Mouse (Mus musculus) midbrain, postnatal 0 days (tissue): ENCODE data around the gene Adap2. TPM values are rescaled to one million over a fixed set of nuclear protein-coding genes. Genes with fewer than 3 reads are reported as not detected.
A peak's percentile ranks its signal among the peaks of the same experiment; 100 is the strongest.

Experiments used
- ATAC-seq: fragments of 200-750 bp; cut with Nextera tagmentation; 2 replicates; pipeline ENCODE4 v1.8.0; 2017; ENCODE audit warnings: moderate number of reproducible peaks, mild to moderate bottlenecking, moderate TSS enrichment, moderate library complexity; ENCODE audit not compliant: low FRiP score
- DNase-seq: peaks from one replicate; pipeline ENCODE4 v3.0.0-alpha.2; 2015; ENCODE audit warnings: low spot score
- H3K27ac ChIP-seq: fragments of 300-500 bp; sonication (generic); 2 replicates; pipeline ENCODE4 v1.5.1; 2014; ENCODE audit warnings: low read depth, mild to moderate bottlenecking, low read length, mixed read lengths
- H3K27me3 ChIP-seq: fragments of 300-500 bp; sonication (generic); 2 replicates; pipeline ENCODE4 v1.6.1; 2014; ENCODE audit warnings: low read length, control low read depth, mixed read lengths; ENCODE audit not compliant: insufficient read depth
- H3K36me3 ChIP-seq: fragments of 300-500 bp; sonication (generic); 2 replicates; pipeline ENCODE4 v1.6.1; 2014; ENCODE audit warnings: low read length, control low read depth, mixed read lengths; ENCODE audit not compliant: insufficient read depth
- H3K4me1 ChIP-seq: fragments of 300-500 bp; sonication (generic); 2 replicates; pipeline ENCODE4 v1.6.1; 2014; ENCODE audit warnings: mild to moderate bottlenecking, control low read depth, antibody characterized with exemption, low read length, mixed read lengths; ENCODE audit not compliant: insufficient read depth
- H3K4me2 ChIP-seq: fragments of 300-500 bp; sonication (generic); 2 replicates; pipeline ENCODE4 v1.6.1; 2014; ENCODE audit warnings: low read depth, mild to moderate bottlenecking, low read length, mixed read lengths; ENCODE audit not compliant: poor library complexity, severe bottlenecking
- H3K4me3 ChIP-seq: fragments of 300-500 bp; sonication (generic); 2 replicates; pipeline ENCODE4 v1.5.1; 2014; ENCODE audit warnings: low read depth, mild to moderate bottlenecking, low read length, moderate library complexity
- H3K9ac ChIP-seq: fragments of 300-500 bp; sonication (generic); replicated peaks from 2 replicates; pipeline ENCODE4 v1.6.1; 2014; ENCODE audit warnings: mild to moderate bottlenecking, low read length, moderate library complexity, mixed read lengths; ENCODE audit not compliant: poor library complexity, severe bottlenecking
- H3K9me3 ChIP-seq: fragments of 300-500 bp; sonication (generic); 2 replicates; pipeline ENCODE4 v1.6.1; 2016; ENCODE audit warnings: low read length, control low read depth
- CTCF ChIP-seq: IDR thresholded peaks from 2 replicates; pipeline ENCODE4 v1.5.1; 2016; ENCODE audit warnings: antibody characterized with exemption, mild to moderate bottlenecking
- WGBS: fragments of 180-500 bp; shearing (Covaris S2); extraction: QIAGEN DNeasy Blood & Tissue Kit; methylation state at CpG from one replicate; pipeline ENCODE4 v1.1.7; 2014; 5-methylcytosine and 5-hydroxymethylcytosine counted together
- polyA plus RNA-seq: library from polyadenylated mRNA; unstranded; fragments of >200 nt; fragmentation: Nextera tagmentation; extraction: Ambion mirVana; gene quantifications from 2 replicates; pipeline ENCODE4 v1.2.1, GENCODE M21; 2015
- total RNA-seq: library from RNA; depleted of rRNA; stranded (reverse); fragments of >200 nt; gene quantifications from 2 replicates; pipeline ENCODE4 v1.2.3, GENCODE M21; 2014

Gene Adap2
- total and polyA plus RNA-seq, 2 experiments from 2014 or later, result 4.0 to 11.2 TPM

DNA sequence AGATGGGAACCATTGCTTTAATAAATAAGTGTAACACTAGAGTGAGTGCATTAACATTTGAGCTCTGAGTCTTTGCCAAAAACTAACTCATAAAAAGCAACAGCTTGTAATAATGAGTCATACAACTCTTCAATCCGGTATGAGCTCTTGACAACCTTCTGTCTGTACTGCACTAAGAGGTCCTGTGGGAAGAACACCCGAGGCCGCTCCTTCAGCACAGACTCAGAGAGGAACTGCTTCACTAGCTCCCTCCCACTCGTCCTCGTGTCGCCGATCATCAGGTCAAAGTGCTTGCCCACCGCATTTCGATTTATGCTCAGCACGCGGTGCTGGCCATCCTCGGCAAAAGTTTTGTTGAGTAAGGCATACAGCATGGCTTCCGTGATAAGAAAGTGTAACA lies 17.1 kb upstream of the Adap2 start:
- WGBS, result 91% methylated on average over 13 of the region's 13 CpGs
- no peak overlapping the region for H3K4me2 ChIP-seq
- H3K27me3 ChIP-seq, result no peaks in the 10 kb centered on the region
- no peak overlapping the region for H3K9ac ChIP-seq
- H3K9me3 ChIP-seq, result no peaks in the 10 kb centered on the region
- DNase-seq, result no peak
- no peak overlapping the region for H3K4me3 ChIP-seq
- ATAC-seq, result no peak
- H3K27ac ChIP-seq, result no peak overlapping the region
- peaks cover 19% of the 10 kb centered on the region for H3K36me3 ChIP-seq
- H3K4me1 ChIP-seq, result 0 out of 2 replicates have a peak, but pooled peaks cover 3% of the 10 kb centered on the region
- TF ChIP-seq CTCF, result no peak

DNA sequence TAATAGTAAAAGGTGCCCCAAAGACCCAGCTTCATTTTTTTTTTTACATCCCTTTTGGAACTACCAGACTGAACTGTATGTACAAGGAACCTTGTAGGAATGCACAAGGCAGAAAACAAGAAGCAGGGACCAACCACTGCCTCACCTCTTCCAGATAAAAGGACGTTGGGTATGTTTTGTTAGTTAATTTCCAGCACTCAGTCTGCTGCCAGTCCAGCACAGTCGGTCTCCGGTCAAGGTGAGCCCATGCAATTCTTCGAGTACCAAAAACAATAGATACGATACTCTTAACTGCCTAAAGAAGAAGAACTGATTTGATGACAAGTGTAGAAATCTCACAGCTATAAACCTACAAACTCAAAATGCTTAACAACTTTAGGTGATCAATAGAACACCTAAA lies 16.1 kb upstream of the Adap2 start:
- no peak overlapping the region for H3K27ac ChIP-seq
- no peak overlapping the region for H3K9ac ChIP-seq
- ATAC-seq (no peak), DNase-seq (no peak)
- H3K4me1 ChIP-seq, result 0 out of 2 replicates have a peak, but pooled peaks cover 3% of the 10 kb centered on the region
- TF ChIP-seq CTCF, result no peak
- no peak overlapping the region for H3K4me2 ChIP-seq
- no peak overlapping the region for H3K4me3 ChIP-seq
- H3K9me3 ChIP-seq, result no peaks in the 10 kb centered on the region
- H3K27me3 ChIP-seq, result no peaks in the 10 kb centered on the region
- H3K36me3 ChIP-seq, result peaks cover 11% of the 10 kb centered on the region
- WGBS, result 93% methylated on average over 5 of the region's 5 CpGs

DNA sequence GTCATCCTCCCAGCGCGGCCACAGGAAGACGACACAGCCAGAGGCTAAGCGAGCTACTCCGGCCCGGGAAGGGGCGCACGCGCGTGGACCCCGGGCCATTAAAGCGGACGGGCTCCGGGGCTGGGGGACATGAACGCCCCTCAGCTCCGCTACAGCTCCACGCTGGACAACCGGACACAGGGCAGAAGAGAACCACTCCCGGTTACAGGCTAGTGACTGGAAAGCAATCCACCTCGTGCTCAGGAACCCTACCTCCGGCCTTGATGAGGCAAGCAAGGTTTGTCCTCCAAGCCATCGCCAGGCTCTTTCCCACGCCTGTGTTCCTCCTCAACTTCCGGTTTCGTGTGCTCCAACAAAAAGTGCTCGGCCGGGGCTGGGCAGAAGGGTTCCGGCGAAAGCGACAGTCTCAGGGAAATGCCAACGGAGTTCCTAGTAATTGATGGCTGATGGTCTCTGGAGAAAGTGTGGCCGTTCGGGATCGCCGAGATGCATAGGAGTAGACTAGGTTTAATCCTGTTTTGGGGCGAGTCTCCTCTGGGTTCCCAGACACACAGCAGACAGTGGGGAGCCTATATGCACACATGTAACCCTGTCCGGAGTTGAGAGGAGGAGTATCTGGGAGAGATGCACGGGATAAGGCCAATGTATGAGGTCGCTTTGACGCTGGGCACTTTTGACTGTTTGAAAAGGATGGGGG lies 11.9 kb upstream of the Adap2 start, which contains the start of gene Tefm:
Gene Tefm (minus strand): TSS at position 351 of the 697 bp plus-strand sequence.
- ATAC-seq (peak; percentile 80), DNase-seq (peak; percentile 93)
- H3K9ac ChIP-seq, result peak within 1 kb of the TSS; percentile 83
- WGBS, result under 1% methylated on average over 40 of the region's 40 CpGs
- peak within 1 kb of the TSS; percentile 69 for H3K4me3 ChIP-seq
- TF ChIP-seq CTCF, result no peak
- no peaks in the 10 kb centered on the region for H3K9me3 ChIP-seq
- 0 out of 2 replicates have a peak, but pooled peaks cover 3% of the 10 kb centered on the region for H3K4me1 ChIP-seq
- peak within 1 kb of the TSS; percentile 75 for H3K4me2 ChIP-seq
- H3K27ac ChIP-seq, result peak within 1 kb of the TSS; percentile 90
- peaks cover 3% of the 10 kb centered on the region; the same call in 1 of the 2 replicates for H3K36me3 ChIP-seq
- no peaks in the 10 kb centered on the region for H3K27me3 ChIP-seq

DNA sequence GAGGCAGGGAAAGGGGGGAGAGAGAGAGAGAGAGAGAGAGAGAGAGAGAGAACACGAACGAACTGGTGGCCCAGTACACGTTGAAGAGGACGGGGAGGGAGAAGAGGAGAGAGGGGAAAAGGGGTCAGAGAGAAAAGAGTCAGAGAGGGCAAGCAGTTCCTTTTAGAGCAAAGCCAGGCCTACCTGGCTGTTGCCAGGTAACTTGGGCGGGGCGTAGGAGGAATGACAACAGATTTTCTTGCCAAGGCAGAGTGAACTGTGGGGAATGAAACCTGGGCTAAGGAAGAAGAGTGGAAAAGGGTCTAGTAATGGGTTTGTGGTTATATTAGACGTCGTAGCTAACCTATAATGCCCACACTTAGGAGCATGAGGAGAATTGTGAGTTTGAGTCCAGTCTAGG lies 11.0 kb upstream of the Adap2 start:
- no peaks in the 10 kb centered on the region for H3K27me3 ChIP-seq
- no peak for DNase-seq
- TF ChIP-seq CTCF, result no peak
- no peak overlapping the region for H3K27ac ChIP-seq
- H3K4me2 ChIP-seq, result peak overlapping the region; percentile 75
- no peak overlapping the region; the same call in 1 of the 2 replicates for H3K9ac ChIP-seq
- WGBS, result 38% methylated on average over 8 of the region's 8 CpGs
- H3K36me3 ChIP-seq, result peaks cover 3% of the 10 kb centered on the region; the same call in 1 of the 2 replicates
- peak overlapping the region; percentile 69 for H3K4me3 ChIP-seq
- H3K4me1 ChIP-seq, result 0 out of 2 replicates have a peak, but pooled peaks cover 3% of the 10 kb centered on the region
- H3K9me3 ChIP-seq, result no peaks in the 10 kb centered on the region
- ATAC-seq, result no peak

DNA sequence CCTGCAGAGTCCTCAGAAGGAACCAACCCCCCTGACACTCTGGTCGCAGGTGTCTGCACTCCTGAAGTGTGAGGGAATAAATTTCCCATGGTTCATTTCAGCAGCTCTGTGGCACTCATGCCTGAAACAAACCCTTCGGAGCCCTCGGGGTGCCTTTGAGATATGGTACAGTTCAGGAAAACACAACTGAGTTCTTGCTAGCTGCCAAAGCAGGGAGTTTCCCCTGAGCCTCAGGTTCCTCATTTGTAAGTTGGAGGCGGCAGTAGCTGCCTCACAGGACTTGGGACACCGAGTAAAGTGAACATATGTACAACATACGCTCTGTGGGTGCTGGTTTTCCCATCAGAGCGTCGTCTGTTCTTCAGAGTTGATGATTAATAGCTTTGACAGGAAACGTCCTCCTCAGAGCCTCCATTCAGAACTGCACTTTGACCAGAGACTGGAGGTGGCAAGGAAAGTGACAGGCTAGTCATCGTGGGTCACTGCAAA lies 8.1 kb upstream of the Adap2 start:
- no peaks in the 10 kb centered on the region for H3K36me3 ChIP-seq
- no peak overlapping the region for H3K4me3 ChIP-seq
- H3K27ac ChIP-seq, result no peak overlapping the region
- no peak for DNase-seq
- no peaks in the 10 kb centered on the region for H3K27me3 ChIP-seq
- 75% methylated on average over 10 of the region's 10 CpGs for WGBS
- 0 out of 2 replicates have a peak, but pooled peaks cover 3% of the 10 kb centered on the region for H3K4me1 ChIP-seq
- H3K4me2 ChIP-seq, result no peak overlapping the region
- H3K9me3 ChIP-seq, result no peaks in the 10 kb centered on the region
- no peak for ATAC-seq
- no peak overlapping the region for H3K9ac ChIP-seq
- TF ChIP-seq CTCF, result no peak

DNA sequence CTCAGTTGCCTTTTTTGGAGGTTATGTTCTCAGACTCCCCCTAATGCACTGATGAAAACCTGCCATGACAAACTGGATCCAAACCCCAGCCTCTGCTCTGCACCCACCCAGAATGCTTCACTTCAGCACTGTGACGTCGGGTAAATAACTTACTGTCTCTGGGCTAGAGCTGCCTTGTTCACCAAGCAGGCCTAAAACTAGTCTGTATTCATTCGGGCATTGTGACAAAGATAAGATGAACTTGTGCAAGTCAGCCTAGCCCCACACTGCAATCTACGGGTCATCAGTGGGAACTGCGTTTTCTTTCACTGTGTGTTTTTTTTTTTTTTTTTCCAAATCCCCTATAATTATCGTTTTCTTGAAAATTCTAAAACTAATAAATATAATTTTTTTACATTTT lies 6.2 kb upstream of the Adap2 start:
- Histone ChIP-seq H3K27ac (no peak overlapping the region), H3K9ac (no peak overlapping the region), H3K4me1 (no peaks in the 10 kb centered on the region), H3K36me3 (no peaks in the 10 kb centered on the region), H3K4me3 (no peak overlapping the region), H3K9me3 (no peaks in the 10 kb centered on the region), H3K4me2 (no peak overlapping the region), H3K27me3 (no peaks in the 10 kb centered on the region; the same call in 1 of the 2 replicates)
- WGBS, result 76% methylated on average over 6 of the region's 6 CpGs
- TF ChIP-seq CTCF, result peak; percentile 2; the same call in 1 of the 2 replicates
- ATAC-seq, result no peak
- DNase-seq, result no peak
